Mouse (Mus musculus): ENCODE data around the gene Trnt1. TPM values are rescaled to one million over a fixed set of nuclear protein-coding genes. Genes with fewer than 3 reads are reported as not detected.
A peak's percentile ranks its signal among the peaks of the same experiment; 100 is the strongest.

Trnt1 gene
- total and polyA plus RNA-seq, 2 experiments from 2014 or later: 58.2 to 73.0 TPM

- Histone ChIP-seq H3K4me3 (ENCODE audit: low read depth, low read length) (peak overlapping the region; percentile 75), H3K27ac (ENCODE audit: low read depth, low read length) (no peak overlapping the region), H3K4me1 (ENCODE audit: insufficient read depth) (peaks cover 8% of the 10 kb centered on the region), H3K4me2 (ENCODE audit: low read depth) (peak overlapping the region; percentile 84), H3K27me3 (ENCODE audit: insufficient read depth, low read length) (no peaks in the 10 kb centered on the region), H3K9me3 (ENCODE audit: low read length) (no peaks in the 10 kb centered on the region), H3K9ac (peak overlapping the region; percentile 79; the same call in 1 of the 2 replicates), H3K36me3 (ENCODE audit: insufficient read depth) (peaks cover 5% of the 10 kb centered on the region; the same call in 1 of the 2 replicates)
- peak; percentile 38 for ATAC-seq
- TF ChIP-seq CTCF (IDR thresholded peaks at IDR 0.05; ENCODE audit: low read depth): no peak
- WGBS: 53% methylated on average over 5 of the region's 5 CpGs
- DNase-seq: no peak
These were observed 31.3 kb downstream of the Trnt1 start for GRCm38 (mm10) chr6:106800227-106800557.

GRCm38 (mm10) chr6:106804904-106805303, 36.0 kb downstream of the Trnt1 start:
- peak; percentile 58 for ATAC-seq
- DNase-seq: peak; percentile 70
- Histone ChIP-seq H3K27me3 (ENCODE audit: insufficient read depth, low read length) (no peaks in the 10 kb centered on the region), H3K27ac (ENCODE audit: low read depth, low read length) (no peak overlapping the region), H3K4me3 (ENCODE audit: low read depth, low read length) (no peak overlapping the region), H3K9me3 (ENCODE audit: low read length) (no peaks in the 10 kb centered on the region), H3K36me3 (ENCODE audit: insufficient read depth) (no peaks in the 10 kb centered on the region), H3K4me2 (ENCODE audit: low read depth) (no peak overlapping the region), H3K4me1 (ENCODE audit: insufficient read depth) (no peaks in the 10 kb centered on the region), H3K9ac (no peak overlapping the region)
- WGBS: 17% methylated on average over 2 of the region's 2 CpGs
- TF ChIP-seq CTCF (IDR thresholded peaks at IDR 0.05; ENCODE audit: low read depth): peak; percentile 67

DNA sequence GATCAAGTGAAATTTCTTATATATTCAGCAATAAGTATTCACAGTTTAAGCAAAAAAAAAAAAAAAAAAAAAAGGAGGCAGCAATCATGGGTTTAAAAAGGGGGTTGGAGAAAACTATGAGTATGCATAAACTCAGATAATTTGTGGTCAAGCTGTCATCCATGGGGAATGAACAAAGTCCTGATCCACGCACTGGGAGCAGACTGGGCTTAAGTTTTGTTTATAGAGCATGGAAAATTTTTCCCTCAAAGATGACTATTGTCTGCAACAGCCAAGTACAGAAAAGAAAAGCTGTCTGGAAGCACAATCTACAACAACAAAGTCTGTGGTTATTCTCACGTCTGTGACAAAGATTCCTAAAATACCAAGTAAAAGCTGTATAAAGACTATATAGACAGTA, 40.2 kb downstream of the Trnt1 start:
- Histone ChIP-seq H3K27ac (ENCODE audit: low read depth, low read length) (no peak overlapping the region), H3K4me3 (ENCODE audit: low read depth, low read length) (no peak overlapping the region), H3K9ac (no peak overlapping the region), H3K36me3 (ENCODE audit: insufficient read depth) (no peaks in the 10 kb centered on the region), H3K4me1 (ENCODE audit: insufficient read depth) (no peaks in the 10 kb centered on the region), H3K9me3 (ENCODE audit: low read length) (no peaks in the 10 kb centered on the region), H3K4me2 (ENCODE audit: low read depth) (no peak overlapping the region), H3K27me3 (ENCODE audit: insufficient read depth, low read length) (no peaks in the 10 kb centered on the region)
- DNase-seq: no peak
- no peak for TF ChIP-seq CTCF (IDR thresholded peaks at IDR 0.05; ENCODE audit: low read depth)
- WGBS: 56% methylated on average over 2 of the region's 2 CpGs
- ATAC-seq: no peak

DNA sequence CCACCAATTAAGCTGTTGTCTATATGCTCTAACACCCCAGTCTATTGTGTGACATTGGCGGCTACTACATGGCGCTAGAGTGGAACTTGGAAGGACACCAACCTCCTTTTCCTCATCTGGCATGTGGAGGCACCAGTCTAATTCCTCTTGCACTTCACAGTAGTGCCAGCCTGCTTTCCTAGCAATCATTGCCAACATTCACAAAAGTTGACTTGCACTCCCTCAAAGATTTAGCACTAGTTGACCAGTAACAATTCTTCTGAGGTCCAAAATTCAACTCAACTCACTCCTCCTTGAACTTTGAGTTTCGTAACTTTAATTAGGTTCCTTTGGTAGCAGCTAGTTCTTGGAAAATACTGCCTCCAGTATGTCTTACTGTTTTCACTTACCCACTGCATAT, 41.8 kb downstream of the Trnt1 start:
- no peaks in the 10 kb centered on the region for H3K4me1 ChIP-seq (ENCODE audit: insufficient read depth)
- ATAC-seq (no peak), DNase-seq (no peak)
- H3K9me3 ChIP-seq (ENCODE audit: low read length): no peaks in the 10 kb centered on the region
- H3K27ac ChIP-seq (ENCODE audit: low read depth, low read length): no peak overlapping the region
- no peak overlapping the region for H3K4me2 ChIP-seq (ENCODE audit: low read depth)
- TF ChIP-seq CTCF (IDR thresholded peaks at IDR 0.05; ENCODE audit: low read depth): no peak
- H3K27me3 ChIP-seq (ENCODE audit: insufficient read depth, low read length): no peaks in the 10 kb centered on the region
- H3K36me3 ChIP-seq (ENCODE audit: insufficient read depth): no peaks in the 10 kb centered on the region
- 90% methylated on average over 3 of the region's 3 CpGs for WGBS
- H3K4me3 ChIP-seq (ENCODE audit: low read depth, low read length): no peak overlapping the region
- no peak overlapping the region for H3K9ac ChIP-seq

GRCm38 (mm10) chr6:106819246-106819645, 50.3 kb downstream of the Trnt1 start:
- Histone ChIP-seq H3K4me2 (ENCODE audit: low read depth) (no peak overlapping the region), H3K27me3 (ENCODE audit: insufficient read depth, low read length) (no peaks in the 10 kb centered on the region), H3K27ac (ENCODE audit: low read depth, low read length) (no peak overlapping the region), H3K36me3 (ENCODE audit: insufficient read depth) (no peaks in the 10 kb centered on the region), H3K4me3 (ENCODE audit: low read depth, low read length) (no peak overlapping the region), H3K9ac (no peak overlapping the region), H3K9me3 (ENCODE audit: low read length) (no peaks in the 10 kb centered on the region), H3K4me1 (ENCODE audit: insufficient read depth) (no peaks in the 10 kb centered on the region)
- no peak for ATAC-seq
- DNase-seq: no peak
- TF ChIP-seq CTCF (IDR thresholded peaks at IDR 0.05; ENCODE audit: low read depth): no peak

DNA sequence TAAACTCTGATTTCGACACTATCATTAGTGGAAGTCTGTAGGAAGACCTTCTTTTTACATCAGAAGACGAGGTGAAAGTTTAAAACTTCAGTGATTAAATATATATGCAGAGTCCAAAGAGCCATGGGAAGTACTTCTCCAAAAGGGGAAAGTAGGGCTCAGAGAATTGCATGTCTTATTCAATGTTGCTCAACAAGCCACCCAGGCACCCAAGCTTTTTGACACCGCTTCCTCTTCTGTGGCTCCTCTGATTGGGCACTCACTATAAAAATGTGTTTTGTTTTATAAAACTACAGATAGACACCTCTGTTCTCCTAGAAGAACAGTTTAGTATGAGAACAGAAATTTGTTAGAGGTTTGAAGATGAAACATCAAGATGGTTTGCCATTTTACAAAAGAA, 51.0 kb downstream of the Trnt1 start:
- WGBS: 87% methylated on average over 3 of the region's 3 CpGs

DNA sequence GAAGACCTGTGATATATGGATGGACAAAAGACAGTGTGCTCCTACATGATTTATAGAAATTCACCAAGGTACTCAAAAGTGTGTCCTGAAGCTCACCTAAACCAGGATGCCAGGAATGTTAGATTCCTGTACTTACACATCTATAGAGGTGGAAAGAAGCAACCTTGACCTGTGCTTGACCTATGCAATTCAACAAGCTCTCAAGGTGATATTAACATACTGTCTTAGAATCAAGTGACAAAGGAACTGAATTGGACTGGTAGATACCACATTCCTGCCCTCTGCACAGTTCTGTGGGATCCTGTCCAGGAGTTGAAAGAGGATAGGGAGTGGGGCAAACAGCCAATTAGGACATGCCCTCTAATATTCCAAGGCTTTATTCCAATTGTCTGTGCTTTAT, 51.6 kb downstream of the Trnt1 start:
- ATAC-seq (no peak), DNase-seq (no peak)
- no peak for TF ChIP-seq CTCF (IDR thresholded peaks at IDR 0.05; ENCODE audit: low read depth)
- Histone ChIP-seq H3K9me3 (ENCODE audit: low read length) (no peaks in the 10 kb centered on the region), H3K36me3 (ENCODE audit: insufficient read depth) (no peaks in the 10 kb centered on the region), H3K4me3 (ENCODE audit: low read depth, low read length) (no peak overlapping the region), H3K4me2 (ENCODE audit: low read depth) (no peak overlapping the region), H3K27me3 (ENCODE audit: insufficient read depth, low read length) (no peaks in the 10 kb centered on the region), H3K27ac (ENCODE audit: low read depth, low read length) (no peak overlapping the region), H3K9ac (no peak overlapping the region), H3K4me1 (ENCODE audit: insufficient read depth) (no peaks in the 10 kb centered on the region)

More for the DNA sequence above, 51.0 kb downstream of the Trnt1 start:
- H3K27me3 ChIP-seq (ENCODE audit: insufficient read depth, low read length): no peaks in the 10 kb centered on the region
- TF ChIP-seq CTCF (IDR thresholded peaks at IDR 0.05; ENCODE audit: low read depth): no peak
- H3K9me3 ChIP-seq (ENCODE audit: low read length): no peaks in the 10 kb centered on the region
- no peak for DNase-seq
- no peak overlapping the region for H3K9ac ChIP-seq
- no peaks in the 10 kb centered on the region for H3K36me3 ChIP-seq (ENCODE audit: insufficient read depth)
- no peak overlapping the region for H3K27ac ChIP-seq (ENCODE audit: low read depth, low read length)
- no peak overlapping the region for H3K4me3 ChIP-seq (ENCODE audit: low read depth, low read length)
- ATAC-seq: no peak
- H3K4me1 ChIP-seq (ENCODE audit: insufficient read depth): no peaks in the 10 kb centered on the region
- no peak overlapping the region for H3K4me2 ChIP-seq (ENCODE audit: low read depth)

DNA sequence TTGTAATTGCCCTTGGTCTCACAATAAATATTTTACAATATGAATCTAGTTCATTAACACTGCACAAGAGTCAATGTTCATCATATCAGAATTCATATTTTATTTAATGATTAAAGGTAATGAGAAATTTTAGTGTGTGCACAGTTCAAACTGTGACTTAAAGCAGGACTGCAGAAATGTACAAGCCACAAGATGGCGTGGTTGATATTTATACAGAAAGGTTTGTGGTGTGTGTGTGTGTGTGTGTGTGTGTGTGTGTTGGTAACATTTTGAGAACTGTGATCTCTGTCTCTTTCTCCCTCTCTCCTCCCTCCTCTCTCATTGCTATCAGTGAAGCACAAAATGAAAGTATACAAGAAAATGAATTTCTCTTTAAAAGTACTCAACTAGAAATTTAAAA, 53.4 kb downstream of the Trnt1 start:
- WGBS: 44% methylated on average over 1 of the region's 1 CpGs
- TF ChIP-seq CTCF (IDR thresholded peaks at IDR 0.05; ENCODE audit: low read depth): peak; percentile 79
- Histone ChIP-seq H3K9me3 (ENCODE audit: low read length) (no peaks in the 10 kb centered on the region), H3K4me2 (ENCODE audit: low read depth) (no peak overlapping the region), H3K36me3 (ENCODE audit: insufficient read depth) (no peaks in the 10 kb centered on the region), H3K4me3 (ENCODE audit: low read depth, low read length) (no peak overlapping the region), H3K9ac (no peak overlapping the region), H3K27ac (ENCODE audit: low read depth, low read length) (no peak overlapping the region), H3K4me1 (ENCODE audit: insufficient read depth) (no peaks in the 10 kb centered on the region), H3K27me3 (ENCODE audit: insufficient read depth, low read length) (no peaks in the 10 kb centered on the region)
- no peak for ATAC-seq
- DNase-seq: peak; percentile 75

Other genes starting within 250 kb of the Trnt1 start
- not detected in 2 replicates for gene Il5ra, start 20.1 kb upstream of the Trnt1 start, total RNA-seq (2014; rRNA removed)
- gene Il5ra, start 20.1 kb upstream of the Trnt1 start, polyA plus RNA-seq (2015; fragmentation: Nextera tagmentation; extraction: Ambion mirVana): 0.06 TPM in 1 of 2 replicates, not detected in the other
- 70.4 and 70.9 TPM in 2 replicates for gene Crbn, start 31.0 kb downstream of the Trnt1 start, total RNA-seq (2014; rRNA removed)
- 51.3 and 53.3 TPM in 2 replicates for gene Crbn, start 31.0 kb downstream of the Trnt1 start, polyA plus RNA-seq (2015; fragmentation: Nextera tagmentation; extraction: Ambion mirVana)